Mouse (Mus musculus): ENCODE data around the gene Zfp933.
"Not testable (repeated sequence)": the region's sequence is repeated elsewhere in the genome, so short reads cannot be mapped to it uniquely, and the experiment has no call there.

Zfp933 gene

DNA sequence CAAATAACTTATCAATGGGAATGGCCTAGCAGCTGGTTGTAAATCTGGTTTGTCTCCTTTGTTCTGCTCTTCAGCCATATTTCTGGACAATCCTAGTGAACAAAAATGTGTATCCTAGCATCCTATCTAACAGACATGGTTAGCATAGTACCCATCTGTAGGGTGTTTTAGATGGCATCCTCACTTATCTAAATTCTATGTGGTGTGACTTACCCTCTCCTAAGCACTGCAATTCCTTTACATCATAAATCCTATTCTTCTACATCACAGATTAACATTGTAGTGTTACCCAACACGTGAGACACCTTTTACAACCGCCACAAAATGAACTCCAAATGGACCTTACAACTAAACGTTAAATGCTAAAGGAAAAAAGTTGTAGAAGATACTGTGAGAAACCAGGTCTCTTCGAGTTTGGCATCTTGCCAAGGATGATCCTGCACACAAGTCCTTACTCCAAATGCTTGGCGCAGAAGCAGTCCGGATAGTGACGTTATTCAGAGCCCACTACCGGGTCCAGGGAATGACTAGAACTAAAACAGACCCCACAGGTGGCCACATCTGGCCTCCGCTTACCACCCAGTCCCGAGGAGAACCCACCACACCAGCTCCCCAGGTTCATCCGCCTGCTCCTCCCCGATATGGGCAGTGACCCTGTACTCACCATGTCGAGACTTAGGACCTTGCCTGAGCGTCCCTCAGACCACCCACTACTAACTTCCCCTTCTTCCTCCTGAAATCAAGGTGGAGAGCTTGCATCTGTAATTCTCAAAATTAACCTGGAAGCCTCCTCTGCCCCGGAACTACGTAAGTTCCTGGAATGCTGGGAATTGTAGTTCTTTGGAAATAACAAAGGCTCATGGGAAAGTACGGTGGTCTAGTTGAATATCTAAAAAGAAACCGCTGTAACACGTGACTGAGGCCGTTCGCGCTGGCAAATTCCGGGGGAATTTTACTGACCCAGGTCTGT is at the start of gene Zfp933:
Gene Zfp933 (minus strand): TSS at position 753 of the 970 bp plus-strand sequence.
- ATAC-seq (ENCODE audit: insufficient number of reproducible peaks, low FRiP score, low TSS enrichment): peak; percentile 83

- 0 out of 2 replicates have a peak, but pooled peaks have one; percentile 61 for ATAC-seq (ENCODE audit: insufficient number of reproducible peaks, low FRiP score, low TSS enrichment)
These were observed 49.2 kb upstream of the Zfp933 start for GRCm38 (mm10) chr4:147897348-147897747.

DNA sequence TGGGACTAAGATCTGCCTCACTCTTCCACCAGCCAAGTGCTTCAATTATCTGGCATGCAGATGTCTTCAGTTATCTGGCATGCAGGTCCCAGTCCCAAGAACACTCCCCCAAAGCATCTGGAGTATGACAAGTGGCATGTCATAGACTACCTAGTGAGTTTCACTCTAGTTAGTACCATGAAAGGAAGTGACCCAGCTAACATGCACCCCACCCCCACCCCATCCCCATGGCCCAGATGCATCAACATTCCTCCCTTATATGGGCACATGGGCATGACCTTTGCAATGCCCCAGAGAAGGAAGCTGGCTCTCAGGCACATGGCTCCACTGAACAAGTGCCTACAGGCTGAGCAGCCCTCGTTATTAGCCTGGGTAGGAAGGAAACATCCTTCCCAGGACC is 48.2 kb upstream of the Zfp933 start:
- ATAC-seq (ENCODE audit: insufficient number of reproducible peaks, low FRiP score, low TSS enrichment): no peak

DNA sequence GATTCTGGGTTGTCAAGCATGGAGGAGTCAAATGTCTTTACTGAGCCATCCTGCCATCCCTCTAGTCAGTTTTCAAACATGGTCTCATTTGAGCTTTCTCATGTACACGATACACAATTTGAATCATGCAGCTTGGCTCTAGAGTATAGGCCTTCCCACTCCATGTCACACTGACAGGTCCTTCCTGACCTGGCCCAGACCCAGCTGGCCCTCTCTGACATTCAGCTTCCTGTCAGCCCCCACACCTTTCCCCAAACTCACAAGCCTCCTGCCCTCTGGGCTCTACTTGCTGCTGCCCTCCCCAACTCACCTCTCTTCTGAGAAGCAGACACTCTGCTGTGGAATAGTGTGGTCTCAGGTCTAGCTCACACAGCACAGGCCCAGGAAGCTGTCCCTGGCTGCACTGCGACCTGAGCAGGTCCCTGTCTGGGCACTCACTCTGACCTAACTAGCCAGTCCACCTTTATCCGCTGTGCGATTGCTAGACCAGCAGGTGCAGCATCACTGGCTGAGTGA is 47.7 kb upstream of the Zfp933 start:
- ATAC-seq (ENCODE audit: insufficient number of reproducible peaks, low FRiP score, low TSS enrichment): no peak

DNA sequence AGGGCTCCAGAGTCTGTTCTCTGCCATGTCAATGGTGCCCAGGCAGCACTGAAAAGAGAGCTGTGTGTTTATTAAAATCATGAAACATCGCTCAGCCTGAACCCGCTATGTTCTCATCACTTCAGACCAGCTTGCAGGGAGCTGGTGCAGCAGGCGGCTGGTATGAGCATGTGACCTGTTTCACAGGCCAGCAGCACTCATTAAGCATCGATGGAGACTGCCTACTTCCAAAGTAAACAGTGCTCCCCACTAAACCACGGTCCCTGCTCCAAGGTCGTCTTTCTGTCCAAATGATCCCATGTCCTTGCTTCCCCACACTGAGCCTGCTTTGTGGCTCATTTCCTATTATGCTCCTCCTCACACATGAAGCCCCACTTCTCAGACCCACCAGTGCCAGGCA is 42.2 kb upstream of the Zfp933 start:
- no peak for ATAC-seq (ENCODE audit: insufficient number of reproducible peaks, low FRiP score, low TSS enrichment)

DNA sequence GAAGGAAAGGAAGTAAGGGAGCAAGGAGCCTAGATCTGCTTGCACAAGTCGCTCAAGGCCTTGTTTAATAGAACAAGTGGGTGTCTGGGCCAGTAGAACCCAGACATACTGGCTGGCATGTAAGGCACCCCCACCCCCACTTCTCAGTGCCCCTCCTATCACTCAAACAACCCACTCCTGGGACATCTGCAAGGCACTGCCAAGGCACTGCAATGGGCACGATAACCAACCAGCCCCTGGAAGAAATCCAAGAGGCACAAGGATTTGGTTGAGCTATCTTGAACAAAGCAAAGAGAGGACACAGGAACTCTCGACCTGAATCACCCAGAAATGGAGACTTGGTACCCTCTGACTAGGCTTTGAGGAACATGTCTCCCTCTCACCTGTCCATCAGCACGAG is 40.1 kb upstream of the Zfp933 start:
- no peak for ATAC-seq (ENCODE audit: insufficient number of reproducible peaks, low FRiP score, low TSS enrichment)

DNA sequence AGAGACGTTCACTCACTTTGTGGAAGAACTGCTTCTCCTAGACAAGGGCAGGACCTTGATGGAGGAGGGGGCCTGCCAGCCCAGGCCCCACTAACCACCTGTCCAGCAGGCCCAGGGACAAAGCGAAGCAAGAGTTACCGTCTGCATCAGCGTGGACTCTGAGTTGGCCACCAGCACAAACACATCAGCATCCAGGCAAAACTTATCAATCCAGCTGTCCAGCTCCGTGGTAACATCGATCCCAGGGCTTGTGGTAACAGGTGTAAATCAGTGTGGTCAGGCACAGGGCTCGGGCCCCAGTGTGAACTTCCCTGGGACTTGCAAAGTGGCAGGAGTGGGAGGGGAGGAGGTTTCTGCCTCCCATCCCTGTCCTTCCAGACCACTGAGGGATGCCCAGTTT is 39.1 kb upstream of the Zfp933 start:
- ATAC-seq (ENCODE audit: insufficient number of reproducible peaks, low FRiP score, low TSS enrichment): no peak

DNA sequence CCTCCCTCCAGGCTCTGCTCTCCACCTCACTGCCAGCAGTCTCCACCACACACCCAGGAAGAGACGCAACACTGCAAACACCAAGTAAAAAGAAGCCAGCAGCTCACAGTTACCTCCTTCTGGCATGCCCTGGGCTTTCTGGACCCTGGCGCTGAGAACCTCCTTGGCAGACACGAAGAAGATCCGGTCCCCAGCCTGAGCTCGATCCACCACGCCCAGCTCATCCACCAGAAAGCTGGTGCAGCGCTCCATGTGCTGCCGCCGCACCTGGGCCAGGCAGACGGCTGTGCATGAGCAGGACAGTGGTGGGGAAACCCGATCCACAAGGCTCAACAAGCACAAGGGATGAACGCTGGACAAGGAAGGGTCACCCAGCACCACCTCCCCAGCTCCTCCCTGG is 38.0 kb upstream of the Zfp933 start:
- no peak for ATAC-seq (ENCODE audit: insufficient number of reproducible peaks, low FRiP score, low TSS enrichment)

GRCm38 (mm10) chr4:147884138-147884537 is 36.0 kb upstream of the Zfp933 start:
- ATAC-seq (ENCODE audit: insufficient number of reproducible peaks, low FRiP score, low TSS enrichment): no peak

- ATAC-seq (ENCODE audit: insufficient number of reproducible peaks, low FRiP score, low TSS enrichment): no peak
These were observed 34.9 kb upstream of the Zfp933 start for GRCm38 (mm10) chr4:147883041-147883440.

DNA sequence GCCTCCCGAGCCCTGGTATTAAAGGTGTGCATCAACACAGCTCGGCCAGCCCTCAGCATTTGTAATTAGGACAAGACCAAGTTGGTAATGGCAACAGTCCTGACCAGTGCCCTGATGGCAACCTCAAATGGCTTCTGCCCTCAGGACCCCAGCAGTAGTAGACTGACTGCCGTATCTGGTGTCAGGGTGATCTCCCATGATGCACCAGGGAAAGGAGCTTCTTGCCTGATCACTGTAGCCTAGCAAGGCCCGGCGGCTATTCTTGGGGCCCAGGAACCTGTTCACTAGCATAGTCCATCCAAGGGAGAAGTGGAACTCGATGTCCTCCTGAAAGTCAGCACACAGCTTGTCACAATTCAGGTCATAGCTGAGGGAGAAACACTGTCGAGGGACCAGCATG is 33.6 kb upstream of the Zfp933 start:
- no peak for ATAC-seq (ENCODE audit: insufficient number of reproducible peaks, low FRiP score, low TSS enrichment)

DNA sequence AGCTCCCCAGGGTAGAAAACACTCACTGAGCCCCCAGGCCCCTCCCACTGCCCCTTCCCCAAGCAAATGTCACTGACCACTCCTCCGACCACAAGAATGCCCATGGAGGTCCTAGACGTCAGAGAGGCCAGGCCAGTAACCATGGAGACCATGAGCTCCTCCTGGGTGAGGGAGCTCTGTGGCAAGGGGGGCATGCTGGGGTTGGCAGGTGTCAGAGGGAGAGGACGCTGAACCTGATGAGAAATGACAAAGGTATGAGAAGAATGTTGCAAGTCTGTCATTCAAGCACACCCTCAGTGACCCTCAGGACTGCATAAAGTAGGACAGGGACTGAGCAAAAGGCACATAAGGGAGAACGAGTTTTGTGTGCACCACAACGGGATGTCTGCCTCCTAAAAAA is 31.7 kb upstream of the Zfp933 start:
- no peak for ATAC-seq (ENCODE audit: insufficient number of reproducible peaks, low FRiP score, low TSS enrichment)

DNA sequence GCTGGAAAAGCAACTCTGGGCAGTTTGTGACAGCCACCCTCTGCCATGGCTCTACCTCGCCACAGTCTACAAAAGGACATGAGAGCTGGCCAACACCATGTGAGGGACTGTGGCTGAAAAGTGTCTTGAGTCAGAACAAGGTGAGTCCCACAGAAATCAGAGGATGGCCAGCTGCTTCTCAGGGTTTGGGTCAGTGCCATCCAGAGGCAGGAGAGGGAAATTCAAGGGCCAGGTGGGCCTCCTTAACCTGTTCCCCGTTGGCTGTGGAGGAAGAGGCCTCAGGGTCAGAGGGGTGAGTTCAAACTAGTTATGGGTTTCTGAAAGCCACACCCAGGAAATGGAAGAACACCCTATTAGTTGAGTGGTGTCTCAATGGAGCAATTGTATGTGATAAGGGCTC is 31.3 kb upstream of the Zfp933 start:
- ATAC-seq (ENCODE audit: insufficient number of reproducible peaks, low FRiP score, low TSS enrichment): no peak

GRCm38 (mm10) chr4:147878537-147878936 is 30.4 kb upstream of the Zfp933 start:
- no peak for ATAC-seq (ENCODE audit: insufficient number of reproducible peaks, low FRiP score, low TSS enrichment)

DNA sequence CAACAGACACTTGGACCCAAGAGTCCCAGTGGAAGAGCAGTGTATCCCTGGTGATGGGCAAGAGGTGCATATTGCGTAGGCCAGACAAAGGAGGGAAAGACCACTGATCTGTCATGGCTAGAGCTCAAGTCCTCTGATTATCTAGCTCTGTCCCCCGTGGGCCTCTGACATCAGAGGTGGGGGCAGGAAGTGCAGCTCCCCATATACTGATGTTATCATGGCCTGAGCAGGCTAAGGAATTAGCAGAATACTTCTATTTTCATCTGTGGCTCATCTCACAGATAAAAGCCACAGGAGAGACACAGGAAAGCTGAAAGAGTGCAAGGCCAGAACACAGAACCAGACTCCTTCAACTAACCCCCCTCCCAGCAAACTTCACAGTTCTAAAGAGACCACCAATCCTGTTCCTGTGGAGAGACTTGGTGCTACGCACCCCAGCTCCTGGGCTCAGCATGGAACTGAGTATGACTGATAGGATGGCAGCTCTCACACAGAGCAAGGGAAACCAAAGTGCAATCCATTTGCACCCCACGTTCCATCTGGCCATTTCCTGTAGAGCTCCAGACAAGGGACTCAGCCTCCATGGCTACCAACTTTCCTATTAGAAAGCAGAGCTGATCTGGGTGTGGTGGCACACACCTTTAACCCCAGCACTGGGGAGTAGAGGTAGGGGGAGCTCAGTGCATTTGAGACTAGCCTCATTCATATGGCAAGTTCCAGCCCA is 27.8 kb upstream of the Zfp933 start:
- ATAC-seq (ENCODE audit: insufficient number of reproducible peaks, low FRiP score, low TSS enrichment): no peak

GRCm38 (mm10) chr4:147869238-147869637 is 21.1 kb upstream of the Zfp933 start:
- ATAC-seq (ENCODE audit: insufficient number of reproducible peaks, low FRiP score, low TSS enrichment): no peak

GRCm38 (mm10) chr4:147868450-147869031 is 20.4 kb upstream of the Zfp933 start, which contains the start of the genes Miip and Fv1:
Gene Miip, minus strand, starts transcription at chr4:147868816.
Gene Fv1, plus strand, starts transcription at chr4:147868979.
- ATAC-seq (ENCODE audit: insufficient number of reproducible peaks, low FRiP score, low TSS enrichment): peak; percentile 97

GRCm38 (mm10) chr4:147867563-147868449 is 19.6 kb upstream of the Zfp933 start:
- no peak for ATAC-seq (ENCODE audit: insufficient number of reproducible peaks, low FRiP score, low TSS enrichment)

GRCm38 (mm10) chr4:147866793-147867192 is 18.6 kb upstream of the Zfp933 start:
- ATAC-seq (ENCODE audit: insufficient number of reproducible peaks, low FRiP score, low TSS enrichment): not testable (repeated sequence)

DNA sequence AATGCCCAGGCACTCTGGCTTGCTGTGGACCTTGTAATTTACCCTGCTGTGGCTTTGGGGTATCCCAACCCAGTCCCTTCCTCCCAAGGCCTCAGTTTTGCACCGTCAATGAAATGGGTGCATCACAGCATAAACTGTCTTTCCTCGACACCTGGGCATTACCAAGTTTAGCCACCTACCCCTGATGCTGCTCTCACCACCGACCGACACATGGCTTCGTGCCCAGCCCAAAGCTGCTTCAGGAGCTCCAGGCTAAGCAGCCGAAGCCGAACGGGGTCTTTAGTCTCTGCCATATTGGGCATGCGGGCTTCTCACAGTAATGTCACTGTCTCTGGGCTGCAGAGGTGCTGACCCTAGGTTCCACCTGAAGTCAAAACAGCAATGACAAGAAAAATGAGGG is 17.9 kb upstream of the Zfp933 start:
- no peak for ATAC-seq (ENCODE audit: insufficient number of reproducible peaks, low FRiP score, low TSS enrichment)

Data from cerebellum, adult (tissue).